Mouse (Mus musculus): ENCODE results near the gene Fam71a. TPM values are rescaled to one million over a fixed set of nuclear protein-coding genes. Genes with fewer than 3 reads are reported as not detected.
"Not testable (repeated sequence)": the region's sequence is repeated elsewhere in the genome, so short reads cannot be mapped to it uniquely, and the experiment has no call there.

Gene Fam71a
- total and polyA plus RNA-seq, 3 experiments, result not detected

DNA sequence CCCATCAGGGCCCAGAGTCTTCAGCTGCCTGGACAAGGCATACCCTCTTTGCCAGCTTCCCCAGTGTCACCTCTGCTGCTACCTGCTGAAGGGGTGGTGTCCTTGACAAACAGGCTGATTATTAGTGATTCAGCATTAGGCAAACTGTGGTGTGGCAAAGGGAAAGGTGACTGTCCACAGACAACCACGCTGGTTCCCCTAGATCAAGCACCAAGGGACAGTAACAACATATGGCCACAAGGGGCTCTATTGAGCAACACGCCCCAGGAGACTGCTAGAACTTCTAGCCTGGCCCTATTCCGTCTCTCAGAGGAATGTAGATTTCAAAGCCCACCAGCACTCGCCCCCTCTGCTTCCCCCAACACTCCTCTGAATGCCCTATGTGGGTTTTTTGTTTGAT is 11.6 kb downstream of the Fam71a start:
- H3K27ac ChIP-seq, result no peak overlapping the region
- no peaks in the 10 kb centered on the region; the same call in 1 of the 2 replicates for H3K4me1 ChIP-seq (ENCODE audit: control insufficient read depth, insufficient read depth, low read length)
- 36% methylated on average over 4 of the region's 4 CpGs for WGBS
- H3K4me3 ChIP-seq, result no peak overlapping the region
- no peaks in the 10 kb centered on the region for H3K27me3 ChIP-seq (ENCODE audit: control insufficient read depth, insufficient read depth, low read length)
- TF ChIP-seq CTCF (IDR thresholded peaks at IDR 0.05) (peak; percentile 93), EP300 (IDR thresholded peaks at IDR 0.05; ENCODE audit: insufficient read depth, low read depth, low read length) (no peak)
- peak; percentile 41 to 56 for DNase-seq
- intact Hi-C loops (cut with DNase I), result loop anchor here (1.0 kb wide), 1 partner anchor 122 kb away; no protein-coding TSS in a partner anchor
- no peaks in the 10 kb centered on the region for H3K36me3 ChIP-seq (ENCODE audit: control insufficient read depth, insufficient read depth, low read length)
- H3K79me2 ChIP-seq (replicated peaks; ENCODE audit: control insufficient read depth, insufficient read depth, low read length), result no peaks in the 10 kb centered on the region
- no peak overlapping the region for H3K9ac ChIP-seq (ENCODE audit: low read depth, low read length)

DNA sequence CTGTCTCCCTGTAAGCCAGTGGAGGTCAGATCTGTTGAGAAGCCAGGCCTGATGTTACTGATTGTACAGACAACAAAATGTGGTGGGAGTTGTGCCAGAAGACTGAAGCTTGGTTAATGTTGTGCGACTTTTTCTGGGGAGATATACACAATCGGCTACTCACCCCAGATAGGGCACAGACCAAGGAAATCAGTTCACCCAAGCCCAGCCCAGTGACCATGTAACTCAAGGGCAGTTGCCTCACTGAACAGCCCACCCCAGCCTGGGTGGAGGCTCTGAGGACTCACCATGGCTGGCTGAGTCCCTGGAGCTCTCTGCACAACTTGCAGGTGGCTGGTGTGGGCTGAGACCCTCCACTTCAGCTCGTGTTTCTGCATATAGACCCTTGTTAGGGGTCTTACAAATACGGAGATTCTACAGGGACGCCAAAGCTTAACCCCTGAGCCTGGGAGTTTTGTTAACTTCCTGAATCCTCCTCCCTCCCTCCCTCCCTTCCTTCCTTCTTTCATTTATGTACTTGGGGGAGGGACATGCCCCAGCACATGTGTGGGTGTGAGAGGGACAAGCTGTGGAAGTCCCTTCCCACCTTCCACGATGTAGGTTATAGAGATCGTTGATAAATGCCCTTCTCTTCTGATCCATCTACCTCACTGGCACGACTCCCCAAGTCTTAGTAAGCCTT is 13.6 kb downstream of the Fam71a start:
- H3K27me3 ChIP-seq (ENCODE audit: control insufficient read depth, insufficient read depth, low read length), result no peaks in the 10 kb centered on the region
- no peak overlapping the region for H3K9ac ChIP-seq (ENCODE audit: low read depth, low read length)
- WGBS, result 33% methylated on average over 8 of the region's 8 CpGs
- TF ChIP-seq POLR2A (IDR thresholded peaks at IDR 0.05; ENCODE audit: insufficient read depth, low read depth, low read length) (no peak), CTCF (IDR thresholded peaks at IDR 0.05) (no peak), EP300 (IDR thresholded peaks at IDR 0.05; ENCODE audit: insufficient read depth, low read depth, low read length) (no peak)
- intact Hi-C loops (cut with DNase I), result no loop called here
- H3K36me3 ChIP-seq (ENCODE audit: control insufficient read depth, insufficient read depth, low read length), result no peaks in the 10 kb centered on the region
- no peak overlapping the region for H3K27ac ChIP-seq
- H3K4me1 ChIP-seq (ENCODE audit: control insufficient read depth, insufficient read depth, low read length), result no peaks in the 10 kb centered on the region; the same call in 1 of the 2 replicates
- no peaks in the 10 kb centered on the region for H3K79me2 ChIP-seq (replicated peaks; ENCODE audit: control insufficient read depth, insufficient read depth, low read length)
- DNase-seq, result no peak
- H3K4me3 ChIP-seq, result no peak overlapping the region

- intact Hi-C loops (cut with DNase I); DNase-seq; H3K9ac ChIP-seq (ENCODE audit: low read depth, low read length); H3K27me3 ChIP-seq (ENCODE audit: control insufficient read depth, insufficient read depth, low read length); H3K4me1 ChIP-seq (ENCODE audit: control insufficient read depth, insufficient read depth, low read length); H3K36me3 ChIP-seq (ENCODE audit: control insufficient read depth, insufficient read depth, low read length); H3K27ac ChIP-seq; H3K4me3 ChIP-seq; H3K79me2 ChIP-seq (replicated peaks; ENCODE audit: control insufficient read depth, insufficient read depth, low read length): not testable (repeated sequence)
- WGBS, result 53% methylated on average over 5 of the region's 5 CpGs
Measured at GRCm38 (mm10) chr1:191149489-191149888, 15.1 kb downstream of the Fam71a start.

- Histone ChIP-seq H3K4me1 (ENCODE audit: control insufficient read depth, insufficient read depth, low read length) (no peaks in the 10 kb centered on the region), H3K79me2 (replicated peaks; ENCODE audit: control insufficient read depth, insufficient read depth, low read length) (no peaks in the 10 kb centered on the region), H3K36me3 (ENCODE audit: control insufficient read depth, insufficient read depth, low read length) (no peaks in the 10 kb centered on the region), H3K9ac (ENCODE audit: low read depth, low read length) (no peak overlapping the region), H3K27ac (no peak overlapping the region), H3K4me3 (no peak overlapping the region), H3K27me3 (ENCODE audit: control insufficient read depth, insufficient read depth, low read length) (no peaks in the 10 kb centered on the region)
- 84% methylated on average over 8 of the region's 8 CpGs for WGBS
- intact Hi-C loops (cut with DNase I), result no loop called here
- TF ChIP-seq EP300 (IDR thresholded peaks at IDR 0.05; ENCODE audit: insufficient read depth, low read depth, low read length), result no peak
- no peak for TF ChIP-seq CTCF (IDR thresholded peaks at IDR 0.05)
- TF ChIP-seq POLR2A (IDR thresholded peaks at IDR 0.05; ENCODE audit: insufficient read depth, low read depth, low read length), result no peak
- no peak for DNase-seq
Measured at GRCm38 (mm10) chr1:191140983-191141382, 23.6 kb downstream of the Fam71a start.

DNA sequence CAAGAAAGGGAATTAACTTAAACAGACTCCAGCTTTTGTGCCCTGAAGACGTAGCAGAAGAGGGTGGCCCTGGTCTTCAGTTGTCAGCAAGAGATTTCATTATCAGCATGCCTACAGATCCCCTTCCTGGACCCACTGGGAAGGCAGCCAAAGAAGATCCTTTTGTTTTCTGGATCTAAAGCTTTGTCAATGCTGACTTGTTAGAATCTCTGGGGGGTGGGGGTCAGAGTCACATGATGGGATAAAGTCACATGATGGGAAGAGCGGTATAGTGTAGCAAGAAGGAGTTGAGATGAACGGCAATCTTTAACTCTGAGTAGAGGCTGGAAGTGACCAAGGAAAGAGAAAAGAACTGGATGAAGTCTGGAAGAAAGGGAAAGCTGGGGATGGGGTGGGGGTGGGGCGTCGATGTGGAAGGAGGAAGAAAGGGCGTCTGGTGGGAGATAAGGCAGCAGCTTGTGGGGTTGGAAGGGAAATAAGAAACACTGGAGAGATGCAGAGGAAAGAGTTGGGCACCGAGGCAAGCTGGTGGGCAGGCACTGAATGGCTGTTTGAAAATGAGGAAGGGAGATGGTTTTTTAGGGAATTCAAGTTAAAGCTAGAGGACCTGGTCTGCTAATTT is 25.6 kb downstream of the Fam71a start:
- no peaks in the 10 kb centered on the region for H3K36me3 ChIP-seq (ENCODE audit: control insufficient read depth, insufficient read depth, low read length)
- TF ChIP-seq CTCF (IDR thresholded peaks at IDR 0.05) (no peak), EP300 (IDR thresholded peaks at IDR 0.05; ENCODE audit: insufficient read depth, low read depth, low read length) (no peak), POLR2A (IDR thresholded peaks at IDR 0.05; ENCODE audit: insufficient read depth, low read depth, low read length) (no peak)
- intact Hi-C loops (cut with DNase I), result no loop called here
- no peaks in the 10 kb centered on the region for H3K27me3 ChIP-seq (ENCODE audit: control insufficient read depth, insufficient read depth, low read length)
- H3K4me3 ChIP-seq, result no peak overlapping the region
- H3K4me1 ChIP-seq (ENCODE audit: control insufficient read depth, insufficient read depth, low read length), result no peaks in the 10 kb centered on the region
- no peak overlapping the region for H3K9ac ChIP-seq (ENCODE audit: low read depth, low read length)
- H3K79me2 ChIP-seq (replicated peaks; ENCODE audit: control insufficient read depth, insufficient read depth, low read length), result no peaks in the 10 kb centered on the region
- WGBS, result 24% methylated on average over 7 of the region's 7 CpGs
- no peak overlapping the region for H3K27ac ChIP-seq
- DNase-seq, result no peak

DNA sequence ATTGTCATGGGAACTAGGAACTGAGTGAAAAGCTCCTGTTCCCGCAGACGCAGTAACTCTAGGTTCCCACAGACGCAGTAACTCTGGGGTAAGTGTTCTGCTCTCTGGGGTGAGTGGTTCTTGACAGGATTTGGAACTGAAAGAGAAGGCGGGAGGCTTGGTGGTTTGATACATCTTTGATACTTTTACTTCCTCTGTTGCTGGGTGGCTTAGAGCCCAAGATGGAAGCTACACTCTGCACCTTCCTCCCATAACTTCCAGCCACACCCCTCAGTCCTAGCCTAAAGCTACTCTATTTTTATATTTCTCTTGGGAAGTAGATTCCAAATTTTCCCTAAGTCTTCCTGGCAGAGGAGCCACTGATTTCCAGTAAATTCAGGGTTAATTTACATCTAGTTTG is 26.2 kb downstream of the Fam71a start:
- TF ChIP-seq POLR2A (IDR thresholded peaks at IDR 0.05; ENCODE audit: insufficient read depth, low read depth, low read length) (no peak), CTCF (IDR thresholded peaks at IDR 0.05) (no peak), EP300 (IDR thresholded peaks at IDR 0.05; ENCODE audit: insufficient read depth, low read depth, low read length) (no peak)
- no peaks in the 10 kb centered on the region for H3K79me2 ChIP-seq (replicated peaks; ENCODE audit: control insufficient read depth, insufficient read depth, low read length)
- 80% methylated on average over 4 of the region's 4 CpGs for WGBS
- H3K27ac ChIP-seq, result no peak overlapping the region
- no peaks in the 10 kb centered on the region for H3K36me3 ChIP-seq (ENCODE audit: control insufficient read depth, insufficient read depth, low read length)
- DNase-seq, result no peak
- intact Hi-C loops (cut with DNase I), result no loop called here
- no peaks in the 10 kb centered on the region for H3K4me1 ChIP-seq (ENCODE audit: control insufficient read depth, insufficient read depth, low read length)
- no peak overlapping the region for H3K9ac ChIP-seq (ENCODE audit: low read depth, low read length)
- H3K27me3 ChIP-seq (ENCODE audit: control insufficient read depth, insufficient read depth, low read length), result no peaks in the 10 kb centered on the region
- no peak overlapping the region for H3K4me3 ChIP-seq

Measured in heart, adult 2 months (tissue).